Mouse (Mus musculus): ENCODE results near the gene Gm17387. TPM values are rescaled to one million over a fixed set of nuclear protein-coding genes. Genes with fewer than 3 reads are reported as not detected.

The Gm17387 gene
- polyA plus RNA-seq, 1 experiment from 2014 or later: not detected

- Histone ChIP-seq H3K27ac (peak overlapping the region; percentile 51; the same call in 1 of the 2 replicates), H3K36me3 (no peaks in the 10 kb centered on the region), H3K4me3 (no peak overlapping the region), H3K27me3 (ENCODE audit: insufficient read depth, poor library complexity, severe bottlenecking) (no peaks in the 10 kb centered on the region), H3K9me3 (no peaks in the 10 kb centered on the region), H3K4me1 (replicated peaks) (no peaks in the 10 kb centered on the region)
- DNase-seq (ENCODE audit: low spot score): no peak
- 42% methylated on average over 5 of the region's 5 CpGs for WGBS
These were observed 12.7 kb downstream of the Gm17387 start for GRCm38 (mm10) chr7:141041661-141042060.

DNA sequence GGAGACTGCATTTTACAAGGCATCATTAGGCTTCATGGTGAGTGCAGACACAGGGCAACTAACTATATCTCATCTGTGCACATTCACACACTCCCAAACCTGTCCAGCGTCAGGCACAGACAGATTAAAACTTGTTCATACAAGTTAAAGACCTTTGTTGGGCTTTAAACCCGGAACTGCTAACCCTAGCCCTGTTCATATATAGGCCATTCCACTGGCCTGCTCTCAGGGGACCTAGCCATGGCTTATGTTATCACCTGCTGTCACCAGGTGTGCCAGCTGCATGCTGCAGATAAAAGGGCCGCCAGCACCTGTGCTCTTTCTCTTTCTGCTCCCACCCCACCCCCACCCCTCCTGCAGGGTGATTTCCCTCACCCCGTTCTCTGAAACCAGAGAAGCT is 13.6 kb downstream of the Gm17387 start:
- no peak overlapping the region for H3K4me3 ChIP-seq
- no peak overlapping the region for H3K27ac ChIP-seq
- H3K36me3 ChIP-seq: no peaks in the 10 kb centered on the region
- DNase-seq (ENCODE audit: low spot score): no peak
- no peaks in the 10 kb centered on the region for H3K9me3 ChIP-seq
- WGBS: 52% methylated on average over 4 of the region's 4 CpGs
- H3K27me3 ChIP-seq (ENCODE audit: insufficient read depth, poor library complexity, severe bottlenecking): no peaks in the 10 kb centered on the region
- H3K4me1 ChIP-seq (replicated peaks): peaks cover 7% of the 10 kb centered on the region

DNA sequence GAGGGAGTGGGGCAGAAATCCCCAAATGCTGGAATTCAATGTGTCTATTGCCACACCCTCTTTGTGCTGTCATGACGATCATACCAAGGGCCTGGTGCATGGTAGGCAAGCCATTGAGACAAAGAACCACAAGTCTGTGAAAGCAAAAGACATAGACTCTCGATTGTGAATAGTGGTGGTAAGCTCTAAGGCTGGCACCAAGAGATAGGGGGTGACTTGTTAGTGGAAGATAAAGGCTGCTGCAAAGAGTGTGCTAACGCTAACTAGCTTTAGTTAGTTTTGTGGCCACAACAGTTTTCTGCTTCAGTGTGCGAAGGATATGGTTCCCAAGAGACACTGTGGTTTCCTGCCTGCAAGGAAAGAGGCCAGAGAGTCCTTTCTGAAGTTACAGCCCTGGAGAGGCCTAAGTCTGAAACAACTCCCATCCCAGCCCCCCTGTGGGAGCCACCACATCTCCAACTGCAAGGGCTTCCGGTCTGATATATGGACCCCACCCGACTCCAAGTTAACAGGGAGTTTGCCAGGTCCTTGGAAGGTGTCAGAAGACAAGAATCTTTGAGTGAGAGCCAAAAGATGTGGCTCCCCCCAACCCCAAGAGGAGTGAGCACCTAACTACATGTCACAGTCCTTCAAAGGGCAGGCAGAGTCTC is 18.1 kb downstream of the Gm17387 start:
- H3K27ac ChIP-seq: peak overlapping the region; percentile 81
- 72% methylated on average over 6 of the region's 6 CpGs for WGBS

DNA sequence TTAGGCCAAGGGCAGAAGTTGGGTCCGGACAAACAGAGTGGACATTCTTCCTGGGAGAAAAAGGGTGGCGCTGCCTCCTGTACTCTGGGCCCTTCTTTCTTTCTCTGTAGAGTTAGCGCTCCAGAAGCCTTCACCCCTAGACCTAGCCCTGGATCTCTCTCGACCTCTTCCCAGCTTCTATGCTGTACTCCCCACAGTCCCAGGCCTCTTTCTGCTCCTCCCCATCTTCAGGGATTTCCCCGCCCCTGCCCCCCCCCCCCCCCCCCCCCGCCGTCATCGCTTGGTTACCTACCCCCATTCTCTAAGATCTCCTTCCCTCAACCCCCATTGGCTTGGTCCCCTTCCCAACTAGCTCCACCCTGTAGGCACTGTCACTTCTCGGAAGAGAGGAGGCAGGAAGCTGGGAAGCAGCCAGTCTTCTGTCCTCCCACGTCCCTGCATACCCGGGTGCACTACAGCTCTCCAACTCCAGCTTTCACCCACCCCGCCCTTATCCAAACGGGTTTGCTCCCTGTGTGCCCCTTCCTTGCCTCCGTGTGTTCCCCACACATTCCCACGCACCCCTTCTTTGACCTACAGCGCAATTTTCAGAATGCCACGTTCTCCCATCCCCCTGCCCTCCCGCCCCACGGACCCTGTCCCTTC is 18.8 kb downstream of the Gm17387 start:
- H3K27ac ChIP-seq: peak overlapping the region; percentile 81
- peak overlapping the region; percentile 55 for H3K4me3 ChIP-seq
- H3K9me3 ChIP-seq: no peaks in the 10 kb centered on the region
- H3K4me1 ChIP-seq (replicated peaks): peaks cover 20% of the 10 kb centered on the region
- peak; percentile 55 for DNase-seq (ENCODE audit: low spot score)
- no peaks in the 10 kb centered on the region for H3K27me3 ChIP-seq (ENCODE audit: insufficient read depth, poor library complexity, severe bottlenecking)
- 4% methylated on average over 15 of the region's 19 CpGs for WGBS
- H3K36me3 ChIP-seq: no peaks in the 10 kb centered on the region

More for the DNA sequence above, 18.1 kb downstream of the Gm17387 start:
- peaks cover 20% of the 10 kb centered on the region for H3K4me1 ChIP-seq (replicated peaks)
- no peaks in the 10 kb centered on the region for H3K27me3 ChIP-seq (ENCODE audit: insufficient read depth, poor library complexity, severe bottlenecking)
- no peaks in the 10 kb centered on the region for H3K36me3 ChIP-seq
- H3K9me3 ChIP-seq: no peaks in the 10 kb centered on the region
- peak overlapping the region; percentile 55; the same call in 1 of the 2 replicates for H3K4me3 ChIP-seq
- DNase-seq (ENCODE audit: low spot score): no peak

DNA sequence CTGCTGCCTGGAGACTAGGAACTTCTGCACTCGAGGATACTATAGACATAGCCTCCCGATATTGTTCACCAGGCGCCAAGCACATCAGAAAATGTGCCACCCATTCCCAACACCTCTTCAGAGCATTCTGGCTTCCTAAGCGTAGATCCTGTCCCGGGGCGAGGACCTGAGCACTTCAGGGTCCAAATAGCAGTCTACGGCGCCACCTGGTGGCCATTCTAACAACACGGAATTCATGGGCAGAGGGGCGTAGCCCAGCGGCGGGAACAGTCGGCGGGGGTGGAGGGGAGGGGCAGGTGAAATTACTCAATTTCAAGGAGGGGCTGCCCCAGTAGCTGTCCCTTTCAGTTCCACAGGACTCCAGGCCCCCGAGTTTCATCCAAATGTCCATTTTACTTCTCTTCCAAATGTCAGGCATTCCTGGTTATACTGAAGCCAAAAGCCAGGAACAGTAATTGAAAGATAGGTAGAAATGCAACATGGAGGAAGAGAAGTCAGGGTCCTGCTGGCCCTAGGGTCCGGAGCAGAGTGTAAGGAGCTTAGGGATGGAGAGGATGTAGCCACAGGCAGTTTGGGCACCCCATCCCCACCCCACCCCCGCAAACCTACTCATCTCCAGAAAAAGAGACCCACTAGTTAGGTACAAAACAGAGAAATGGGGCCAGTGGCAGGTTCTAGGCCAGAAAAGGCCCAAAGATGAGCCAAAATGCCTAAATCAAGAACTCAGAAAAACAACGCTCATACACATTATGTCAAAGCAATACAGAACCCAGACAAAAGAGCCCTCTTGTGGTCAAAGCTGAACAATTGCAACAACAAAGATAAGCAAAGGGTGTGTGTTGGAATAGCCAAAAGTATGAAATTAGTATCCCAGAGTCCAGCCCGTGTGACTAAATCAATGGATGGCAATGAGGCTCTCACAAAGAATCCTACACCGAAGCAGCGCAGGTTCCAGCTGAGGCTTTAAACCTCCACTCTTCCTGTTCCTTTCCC is 19.6 kb downstream of the Gm17387 start:
- H3K27ac ChIP-seq: peak overlapping the region; percentile 81
- no peaks in the 10 kb centered on the region for H3K27me3 ChIP-seq (ENCODE audit: insufficient read depth, poor library complexity, severe bottlenecking)
- peak overlapping the region; percentile 55 for H3K4me3 ChIP-seq
- no peaks in the 10 kb centered on the region for H3K36me3 ChIP-seq
- WGBS: 11% methylated on average over 21 of the region's 21 CpGs
- peak; percentile 91 for DNase-seq (ENCODE audit: low spot score)
- peaks cover 20% of the 10 kb centered on the region for H3K4me1 ChIP-seq (replicated peaks)
- H3K9me3 ChIP-seq: no peaks in the 10 kb centered on the region

- Histone ChIP-seq H3K9me3 (no peaks in the 10 kb centered on the region), H3K4me3 (no peak overlapping the region)
These were observed 20.4 kb downstream of the Gm17387 start for GRCm38 (mm10) chr7:141049326-141049725.

GRCm38 (mm10) chr7:141051060-141051685 is 22.2 kb downstream of the Gm17387 start:
- Histone ChIP-seq H3K4me3 (no peak overlapping the region), H3K4me1 (replicated peaks) (peaks cover 20% of the 10 kb centered on the region), H3K27me3 (ENCODE audit: insufficient read depth, poor library complexity, severe bottlenecking) (no peaks in the 10 kb centered on the region), H3K27ac (no peak overlapping the region), H3K9me3 (no peaks in the 10 kb centered on the region), H3K36me3 (peaks cover 6% of the 10 kb centered on the region; the same call in 1 of the 2 replicates)
- no peak for DNase-seq (ENCODE audit: low spot score)
- WGBS: 66% methylated on average over 17 of the region's 17 CpGs

More at GRCm38 (mm10) chr7:141049326-141049725, 20.4 kb downstream of the Gm17387 start:
- Histone ChIP-seq H3K4me1 (replicated peaks) (peaks cover 20% of the 10 kb centered on the region), H3K27me3 (ENCODE audit: insufficient read depth, poor library complexity, severe bottlenecking) (no peaks in the 10 kb centered on the region), H3K36me3 (no peaks in the 10 kb centered on the region), H3K27ac (no peak overlapping the region)
- no peak for DNase-seq (ENCODE audit: low spot score)
- WGBS: 91% methylated on average over 2 of the region's 2 CpGs

DNA sequence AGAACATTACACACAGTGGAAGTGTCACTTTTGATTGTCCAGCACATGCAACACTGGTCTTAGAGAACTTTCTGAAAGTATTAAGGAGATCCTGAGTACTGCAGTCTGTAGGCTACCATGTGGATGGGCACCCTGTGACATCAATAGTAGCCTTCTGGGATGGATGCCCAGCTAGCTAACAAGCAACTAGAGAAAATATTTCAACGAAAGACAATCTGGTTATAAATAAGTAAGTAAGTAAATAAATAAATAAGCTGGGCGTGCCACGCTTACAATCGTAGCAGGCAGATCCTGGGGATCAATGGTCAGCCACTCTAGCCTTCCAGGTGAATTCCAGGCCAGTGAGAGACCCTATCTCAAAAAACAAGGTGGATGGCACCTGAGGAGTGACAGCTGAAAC is 23.1 kb downstream of the Gm17387 start:
- no peaks in the 10 kb centered on the region for H3K9me3 ChIP-seq
- WGBS: 94% methylated on average over 4 of the region's 4 CpGs
- no peaks in the 10 kb centered on the region for H3K27me3 ChIP-seq (ENCODE audit: insufficient read depth, poor library complexity, severe bottlenecking)
- H3K27ac ChIP-seq: no peak overlapping the region
- H3K4me1 ChIP-seq (replicated peaks): peaks cover 18% of the 10 kb centered on the region
- no peak overlapping the region for H3K4me3 ChIP-seq
- no peak for DNase-seq (ENCODE audit: low spot score)
- peaks cover 10% of the 10 kb centered on the region; the same call in 1 of the 2 replicates for H3K36me3 ChIP-seq

GRCm38 (mm10) chr7:141052421-141052820 is 23.5 kb downstream of the Gm17387 start:
- WGBS: 87% methylated on average over 2 of the region's 2 CpGs
- no peak for DNase-seq (ENCODE audit: low spot score)

DNA sequence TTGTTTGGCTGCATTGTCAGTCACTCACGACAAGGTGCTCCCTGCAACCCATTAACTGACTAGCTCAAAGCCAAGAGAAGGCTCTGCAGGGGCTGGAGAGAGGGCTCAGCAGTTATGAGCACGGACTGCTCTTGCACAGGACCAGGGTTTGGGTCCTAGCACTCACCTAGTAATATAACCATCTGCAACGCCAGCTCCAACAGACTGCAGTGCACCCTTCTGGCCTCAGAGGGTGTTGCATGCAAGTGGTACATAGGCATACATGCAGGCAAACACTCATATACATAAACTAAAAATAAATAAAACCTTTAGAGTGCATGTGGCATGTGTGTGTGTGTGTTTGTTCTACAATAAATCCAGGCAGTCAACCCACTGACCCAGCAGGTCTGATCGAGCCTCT is 26.9 kb downstream of the Gm17387 start:
- H3K9me3 ChIP-seq: no peaks in the 10 kb centered on the region
- H3K4me1 ChIP-seq (replicated peaks): peaks cover 12% of the 10 kb centered on the region
- no peak overlapping the region for H3K4me3 ChIP-seq
- no peak for DNase-seq (ENCODE audit: low spot score)
- no peaks in the 10 kb centered on the region for H3K27me3 ChIP-seq (ENCODE audit: insufficient read depth, poor library complexity, severe bottlenecking)
- 83% methylated on average over 4 of the region's 4 CpGs for WGBS
- no peak overlapping the region for H3K27ac ChIP-seq
- peaks cover 22% of the 10 kb centered on the region; the same call in 1 of the 2 replicates for H3K36me3 ChIP-seq

More at GRCm38 (mm10) chr7:141052421-141052820, 23.5 kb downstream of the Gm17387 start:
- Histone ChIP-seq H3K36me3 (peaks cover 14% of the 10 kb centered on the region; the same call in 1 of the 2 replicates), H3K27ac (no peak overlapping the region), H3K9me3 (no peaks in the 10 kb centered on the region), H3K4me3 (no peak overlapping the region), H3K27me3 (ENCODE audit: insufficient read depth, poor library complexity, severe bottlenecking) (no peaks in the 10 kb centered on the region), H3K4me1 (replicated peaks) (peaks cover 14% of the 10 kb centered on the region)

DNA sequence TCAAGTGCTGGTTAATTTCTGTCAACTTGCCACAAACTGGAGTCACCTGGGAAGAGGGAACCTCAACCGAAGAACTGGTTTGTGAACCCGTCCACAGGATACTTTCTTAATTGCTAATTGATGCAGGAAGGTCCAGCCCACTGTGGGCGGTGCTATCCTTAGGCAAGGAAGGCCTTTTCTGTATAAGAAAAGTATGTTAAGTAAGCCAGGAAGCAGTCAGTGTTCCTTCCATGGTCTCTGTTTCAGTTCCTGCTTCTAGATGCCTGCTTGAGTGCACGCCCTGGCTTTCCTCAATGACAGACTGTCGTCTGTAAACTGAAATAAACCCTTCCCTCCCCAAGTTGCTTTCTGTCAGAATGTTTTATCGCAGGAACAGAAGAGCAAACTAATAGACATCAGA is 28.0 kb downstream of the Gm17387 start:
- Histone ChIP-seq H3K27me3 (ENCODE audit: insufficient read depth, poor library complexity, severe bottlenecking) (0 out of 2 replicates have a peak, but pooled peaks cover 8% of the 10 kb centered on the region), H3K4me1 (replicated peaks) (peaks cover 23% of the 10 kb centered on the region), H3K27ac (no peak overlapping the region), H3K36me3 (peaks cover 22% of the 10 kb centered on the region; the same call in 1 of the 2 replicates), H3K9me3 (no peaks in the 10 kb centered on the region), H3K4me3 (no peak overlapping the region)
- no peak for DNase-seq (ENCODE audit: low spot score)
- WGBS: 94% methylated on average over 6 of the region's 6 CpGs

DNA sequence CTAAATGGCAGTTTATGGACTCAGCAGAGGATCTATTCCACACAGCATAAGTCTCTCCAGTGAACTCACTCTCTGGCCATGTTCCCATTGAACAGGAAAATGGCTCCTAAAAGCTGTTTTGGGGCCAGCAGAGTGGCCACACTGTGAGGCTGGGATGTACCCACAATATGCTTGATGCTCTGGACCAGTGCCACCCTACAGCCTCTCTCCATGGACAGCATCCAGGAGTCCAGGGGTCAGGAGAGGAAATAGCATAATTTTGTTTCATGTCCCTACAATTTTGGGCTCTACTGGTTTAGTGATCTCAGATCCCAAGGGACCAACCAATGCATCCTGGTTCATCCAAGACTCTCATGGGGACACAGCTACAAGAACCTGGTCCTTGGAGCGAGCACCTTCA is 28.6 kb downstream of the Gm17387 start:
- H3K4me1 ChIP-seq (replicated peaks): peaks cover 29% of the 10 kb centered on the region
- H3K36me3 ChIP-seq: peaks cover 24% of the 10 kb centered on the region
- H3K9me3 ChIP-seq: no peaks in the 10 kb centered on the region
- no peak overlapping the region for H3K27ac ChIP-seq
- no peak for DNase-seq (ENCODE audit: low spot score)
- H3K4me3 ChIP-seq: no peak overlapping the region
- peaks cover 8% of the 10 kb centered on the region; the same call in 1 of the 2 replicates for H3K27me3 ChIP-seq (ENCODE audit: insufficient read depth, poor library complexity, severe bottlenecking)
- 94% methylated on average over 1 of the region's 1 CpGs for WGBS
